Mouse (Mus musculus) embryonic facial prominence, embryonic 15.5 days (tissue): ENCODE results near the gene Ston2. TPM values are rescaled to one million over a fixed set of nuclear protein-coding genes. Genes with fewer than 3 reads are reported as not detected.
A peak's percentile ranks its signal among the peaks of the same experiment; 100 is the strongest.

Experiments used
- ATAC-seq: fragments of 200-750 bp; cut with Nextera tagmentation; 2 replicates; pipeline ENCODE4 v1.8.0; 2017; ENCODE audit warnings: low read depth, moderate TSS enrichment; ENCODE audit not compliant: insufficient number of reproducible peaks, low FRiP score, low TSS enrichment
- H3K27ac ChIP-seq: fragments of 300-500 bp; sonication (generic); replicated peaks from 2 replicates; pipeline ENCODE4 v1.5.1; 2015; ENCODE audit warnings: mild to moderate bottlenecking, inconsistent platforms
- H3K27me3 ChIP-seq: fragments of 300-500 bp; sonication (generic); 2 replicates; pipeline ENCODE4 v1.6.1; 2015; ENCODE audit warnings: inconsistent platforms
- H3K36me3 ChIP-seq: fragments of 300-500 bp; sonication (generic); 2 replicates; pipeline ENCODE4 v1.6.1; 2015; ENCODE audit warnings: mild to moderate bottlenecking, inconsistent platforms
- H3K4me1 ChIP-seq: fragments of 300-500 bp; sonication (generic); 2 replicates; pipeline ENCODE4 v1.6.1; 2015; ENCODE audit warnings: inconsistent platforms
- H3K4me2 ChIP-seq: fragments of 300-500 bp; sonication (generic); replicated peaks from 2 replicates; pipeline ENCODE4 v1.6.1; 2015; ENCODE audit warnings: mild to moderate bottlenecking, inconsistent platforms
- H3K4me3 ChIP-seq: fragments of 300-500 bp; sonication (generic); replicated peaks from 2 replicates; pipeline ENCODE4 v1.5.1; 2015; ENCODE audit warnings: mild to moderate bottlenecking, inconsistent platforms
- H3K9ac ChIP-seq: fragments of 300-500 bp; sonication (generic); 2 replicates; pipeline ENCODE4 v1.6.1; 2015; ENCODE audit warnings: inconsistent platforms
- H3K9me3 ChIP-seq: fragments of 300-500 bp; sonication (generic); replicated peaks from 2 replicates; pipeline ENCODE4 v1.6.1; 2016; ENCODE audit warnings: inconsistent platforms
- WGBS: fragments of 180-500 bp; shearing (Covaris S2); methylation state at CpG from one replicate; pipeline ENCODE4 v1.1.7; 2015; 5-methylcytosine and 5-hydroxymethylcytosine counted together
- polyA plus RNA-seq: library from polyadenylated mRNA; unstranded; fragments of >200 nt; fragmentation: Nextera tagmentation; extraction: Ambion mirVana; gene quantifications from 2 replicates; pipeline ENCODE4 v1.2.1, GENCODE M21; 2015

Gene Ston2
- polyA plus RNA-seq, 1 experiment from 2014 or later = 11.5 TPM

- Histone ChIP-seq H3K4me2 (peak overlapping the region; percentile 6; the same call in 1 of the 2 replicates), H3K9me3 (no peaks in the 10 kb centered on the region), H3K4me3 (no peak overlapping the region), H3K27me3 (no peaks in the 10 kb centered on the region), H3K27ac (peak overlapping the region; percentile 75), H3K4me1 (peaks cover 36% of the 10 kb centered on the region), H3K9ac (no peak overlapping the region), H3K36me3 (no peaks in the 10 kb centered on the region)
- ATAC-seq = 0 out of 2 replicates have a peak, but pooled peaks have one; percentile 41
- WGBS = 41% methylated on average over 14 of the region's 14 CpGs
These were observed 108.7 kb downstream of the Ston2 start for GRCm38 (mm10) chr12:91679320-91680064.

GRCm38 (mm10) chr12:91675937-91676336 is 112.2 kb downstream of the Ston2 start:
- Histone ChIP-seq H3K27ac (no peak overlapping the region), H3K4me3 (no peak overlapping the region), H3K27me3 (no peaks in the 10 kb centered on the region), H3K4me1 (peaks cover 17% of the 10 kb centered on the region), H3K36me3 (no peaks in the 10 kb centered on the region), H3K4me2 (no peak overlapping the region), H3K9me3 (no peaks in the 10 kb centered on the region), H3K9ac (no peak overlapping the region)
- 55% methylated on average over 9 of the region's 9 CpGs for WGBS
- ATAC-seq = no peak

GRCm38 (mm10) chr12:91673141-91673540 is 115.0 kb downstream of the Ston2 start:
- no peaks in the 10 kb centered on the region for H3K36me3 ChIP-seq

GRCm38 (mm10) chr12:91672528-91672927 is 115.7 kb downstream of the Ston2 start:
- 85% methylated on average over 7 of the region's 7 CpGs for WGBS
- Histone ChIP-seq H3K4me2 (no peak overlapping the region), H3K36me3 (no peaks in the 10 kb centered on the region), H3K4me3 (no peak overlapping the region), H3K27me3 (no peaks in the 10 kb centered on the region), H3K27ac (no peak overlapping the region), H3K4me1 (peaks cover 5% of the 10 kb centered on the region; the same call in 1 of the 2 replicates), H3K9me3 (no peaks in the 10 kb centered on the region), H3K9ac (no peak overlapping the region)
- ATAC-seq = no peak

More at GRCm38 (mm10) chr12:91673141-91673540, 115.0 kb downstream of the Ston2 start:
- no peaks in the 10 kb centered on the region for H3K9me3 ChIP-seq
- WGBS = 76% methylated on average over 6 of the region's 6 CpGs
- 0 out of 2 replicates have a peak, but pooled peaks cover 5% of the 10 kb centered on the region for H3K4me1 ChIP-seq
- no peak overlapping the region for H3K9ac ChIP-seq
- H3K4me2 ChIP-seq = no peak overlapping the region
- H3K27me3 ChIP-seq = no peaks in the 10 kb centered on the region
- H3K4me3 ChIP-seq = no peak overlapping the region
- ATAC-seq = no peak
- H3K27ac ChIP-seq = no peak overlapping the region

- Histone ChIP-seq H3K4me2 (no peak overlapping the region), H3K36me3 (no peaks in the 10 kb centered on the region), H3K27me3 (no peaks in the 10 kb centered on the region), H3K4me3 (no peak overlapping the region), H3K9me3 (no peaks in the 10 kb centered on the region), H3K4me1 (peaks cover 2% of the 10 kb centered on the region), H3K9ac (no peak overlapping the region), H3K27ac (no peak overlapping the region)
- ATAC-seq = 0 out of 2 replicates have a peak, but pooled peaks have one; percentile 19
- WGBS = 70% methylated on average over 16 of the region's 16 CpGs
These were observed 119.5 kb downstream of the Ston2 start for GRCm38 (mm10) chr12:91668529-91669245.

- no peak overlapping the region for H3K4me2 ChIP-seq
- peaks cover 8% of the 10 kb centered on the region for H3K4me1 ChIP-seq
- H3K36me3 ChIP-seq = no peaks in the 10 kb centered on the region
- ATAC-seq = no peak
- no peaks in the 10 kb centered on the region for H3K27me3 ChIP-seq
- no peaks in the 10 kb centered on the region for H3K9me3 ChIP-seq
- H3K4me3 ChIP-seq = no peak overlapping the region
- H3K9ac ChIP-seq = no peak overlapping the region
- no peak overlapping the region for H3K27ac ChIP-seq
- 47% methylated on average over 7 of the region's 7 CpGs for WGBS
These were observed 120.4 kb downstream of the Ston2 start for GRCm38 (mm10) chr12:91667741-91668140.

GRCm38 (mm10) chr12:91666607-91667006 is 121.6 kb downstream of the Ston2 start:
- no peak overlapping the region for H3K4me2 ChIP-seq
- H3K36me3 ChIP-seq = no peaks in the 10 kb centered on the region
- WGBS = 91% methylated on average over 3 of the region's 3 CpGs
- peaks cover 8% of the 10 kb centered on the region for H3K4me1 ChIP-seq
- no peaks in the 10 kb centered on the region for H3K9me3 ChIP-seq
- H3K27me3 ChIP-seq = no peaks in the 10 kb centered on the region
- no peak for ATAC-seq
- H3K27ac ChIP-seq = no peak overlapping the region
- H3K9ac ChIP-seq = no peak overlapping the region
- no peak overlapping the region for H3K4me3 ChIP-seq

- ATAC-seq = no peak
- Histone ChIP-seq H3K9me3 (no peaks in the 10 kb centered on the region), H3K27ac (no peak overlapping the region), H3K27me3 (no peaks in the 10 kb centered on the region), H3K36me3 (no peaks in the 10 kb centered on the region), H3K4me1 (peaks cover 8% of the 10 kb centered on the region), H3K9ac (no peak overlapping the region), H3K4me3 (no peak overlapping the region), H3K4me2 (no peak overlapping the region)
- WGBS = 69% methylated on average over 5 of the region's 5 CpGs
These were observed 122.8 kb downstream of the Ston2 start for GRCm38 (mm10) chr12:91665431-91665830.

GRCm38 (mm10) chr12:91663260-91663659 is 124.9 kb downstream of the Ston2 start:
- H3K9ac ChIP-seq = no peak overlapping the region
- ATAC-seq = no peak
- H3K4me3 ChIP-seq = no peak overlapping the region
- H3K9me3 ChIP-seq = no peaks in the 10 kb centered on the region
- H3K27ac ChIP-seq = peak overlapping the region; percentile 44
- peaks cover 8% of the 10 kb centered on the region for H3K4me1 ChIP-seq
- 65% methylated on average over 6 of the region's 6 CpGs for whole genome bisulfite sequencing
- no peaks in the 10 kb centered on the region for H3K36me3 ChIP-seq
- H3K27me3 ChIP-seq = no peaks in the 10 kb centered on the region
- H3K4me2 ChIP-seq = no peak overlapping the region

- Histone ChIP-seq H3K9ac (no peak overlapping the region), H3K4me2 (no peak overlapping the region), H3K27me3 (no peaks in the 10 kb centered on the region), H3K4me1 (peaks cover 8% of the 10 kb centered on the region), H3K27ac (no peak overlapping the region), H3K4me3 (no peak overlapping the region), H3K36me3 (no peaks in the 10 kb centered on the region), H3K9me3 (no peaks in the 10 kb centered on the region)
- no peak for ATAC-seq
- WGBS = 36% methylated on average over 4 of the region's 4 CpGs
These were observed 125.3 kb downstream of the Ston2 start for GRCm38 (mm10) chr12:91662844-91663243.

GRCm38 (mm10) chr12:91660640-91661417 is 127.4 kb downstream of the Ston2 start:
- Histone ChIP-seq H3K9me3 (no peaks in the 10 kb centered on the region), H3K4me3 (no peak overlapping the region), H3K27me3 (no peaks in the 10 kb centered on the region), H3K9ac (no peak overlapping the region), H3K27ac (no peak overlapping the region), H3K36me3 (no peaks in the 10 kb centered on the region), H3K4me2 (no peak overlapping the region), H3K4me1 (peaks cover 8% of the 10 kb centered on the region; the same call in 1 of the 2 replicates)
- WGBS = 90% methylated on average over 12 of the region's 12 CpGs
- ATAC-seq = no peak
